Mouse (Mus musculus): Measurements from ENCODE around the gene Vamp8.

The Vamp8 gene

DNA sequence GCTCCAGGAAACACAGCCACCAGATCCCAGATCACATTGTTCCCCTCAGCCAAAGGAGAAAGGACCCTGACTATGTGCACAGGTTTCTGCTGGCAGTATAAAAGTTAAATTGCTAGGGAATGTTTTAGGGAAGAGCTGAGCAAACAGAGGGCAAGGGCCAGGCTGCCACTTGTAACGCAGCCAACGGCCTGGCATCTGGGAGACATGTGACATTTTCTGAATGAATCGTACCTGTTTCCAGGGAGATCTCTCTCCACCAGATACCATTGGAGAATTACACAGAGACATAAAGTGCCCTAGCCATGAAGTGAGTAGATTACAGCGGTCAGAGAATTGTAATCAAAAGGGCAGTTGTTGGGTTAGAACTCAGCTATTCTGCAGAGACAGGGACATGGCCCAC lies 17.3 kb downstream of the Vamp8 start:
- no peak for DNase-seq (ENCODE audit: low spot score)

DNA sequence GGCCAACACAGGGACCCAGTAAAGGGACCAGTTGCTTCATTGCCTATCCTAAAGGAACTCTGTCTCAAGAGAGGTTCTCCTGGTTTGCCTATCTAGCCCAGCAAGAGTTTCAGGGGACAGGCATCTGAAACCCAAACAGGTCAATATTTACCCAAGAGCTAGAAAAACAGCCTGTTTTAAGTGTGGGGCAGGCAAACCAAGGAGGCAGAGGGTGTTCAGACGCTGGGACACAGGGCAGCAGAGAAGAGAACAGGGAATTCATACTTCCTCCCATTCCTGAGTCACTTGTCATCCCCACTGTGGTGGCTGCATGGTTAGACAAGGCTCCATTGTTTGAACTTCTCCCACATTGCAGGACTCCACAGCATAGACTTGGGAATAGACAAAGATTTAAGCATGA lies 18.9 kb downstream of the Vamp8 start:
- DNase-seq (ENCODE audit: low spot score): no peak

DNA sequence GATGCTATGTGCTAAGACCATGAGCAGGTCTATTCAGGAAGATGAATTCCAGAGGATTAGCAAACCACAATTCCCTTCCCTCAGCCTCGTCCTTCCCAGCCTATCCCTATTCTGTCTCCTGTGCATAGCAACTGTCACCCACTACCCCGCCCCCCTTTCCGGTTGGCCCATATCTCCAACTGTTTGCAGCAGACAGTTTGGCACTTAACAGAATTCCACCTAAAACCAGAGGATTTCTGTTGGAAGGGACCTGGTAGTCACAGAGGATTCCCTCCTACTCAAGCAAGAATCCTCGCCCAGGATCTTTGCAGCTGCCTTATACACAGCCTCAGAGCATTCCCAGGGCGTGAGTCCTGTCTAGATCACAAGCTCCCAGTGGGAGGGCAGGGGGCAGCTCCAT lies 19.4 kb downstream of the Vamp8 start:
- DNase-seq (ENCODE audit: low spot score): no peak

DNA sequence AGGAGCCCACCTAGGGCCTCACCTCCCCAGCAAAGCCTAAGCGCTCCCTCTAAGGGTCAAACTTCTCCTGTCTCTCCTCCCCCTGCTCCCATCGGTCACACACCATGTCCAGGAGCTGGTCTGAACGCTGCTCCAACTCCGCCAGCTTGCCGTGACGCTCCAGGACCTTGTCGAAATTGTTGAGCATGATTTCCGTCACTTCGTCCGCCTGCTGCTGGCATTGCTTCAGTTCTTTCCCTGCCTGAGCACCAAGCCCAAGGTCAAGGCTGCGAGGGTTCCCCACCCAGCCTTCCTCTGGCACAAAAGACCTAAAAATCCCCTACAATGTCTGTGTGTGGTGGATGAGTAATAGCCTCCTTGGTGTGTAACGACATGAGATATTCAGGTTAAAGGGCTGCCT lies 20.4 kb downstream of the Vamp8 start:
- no peak for DNase-seq (ENCODE audit: low spot score)

DNA sequence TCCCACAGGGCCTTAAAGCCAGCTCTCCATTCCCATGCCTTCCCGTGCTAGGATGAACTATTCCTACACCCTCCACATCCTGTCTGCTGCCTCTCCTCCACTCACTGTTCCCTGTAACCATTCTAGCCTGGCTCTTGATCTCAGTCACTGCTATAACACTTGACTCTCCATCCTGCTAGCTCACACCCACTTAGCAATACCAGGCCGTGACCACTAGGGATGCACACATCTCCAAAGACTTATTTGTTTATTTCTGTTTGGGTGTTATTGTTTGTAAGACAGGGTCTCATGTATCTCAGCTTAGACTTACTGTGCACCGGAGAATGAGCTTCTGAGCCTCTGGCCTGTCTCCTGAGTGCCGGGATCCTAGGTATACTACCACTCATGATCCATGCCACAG lies 20.9 kb downstream of the Vamp8 start:
- no peak for DNase-seq (ENCODE audit: low spot score)

DNA sequence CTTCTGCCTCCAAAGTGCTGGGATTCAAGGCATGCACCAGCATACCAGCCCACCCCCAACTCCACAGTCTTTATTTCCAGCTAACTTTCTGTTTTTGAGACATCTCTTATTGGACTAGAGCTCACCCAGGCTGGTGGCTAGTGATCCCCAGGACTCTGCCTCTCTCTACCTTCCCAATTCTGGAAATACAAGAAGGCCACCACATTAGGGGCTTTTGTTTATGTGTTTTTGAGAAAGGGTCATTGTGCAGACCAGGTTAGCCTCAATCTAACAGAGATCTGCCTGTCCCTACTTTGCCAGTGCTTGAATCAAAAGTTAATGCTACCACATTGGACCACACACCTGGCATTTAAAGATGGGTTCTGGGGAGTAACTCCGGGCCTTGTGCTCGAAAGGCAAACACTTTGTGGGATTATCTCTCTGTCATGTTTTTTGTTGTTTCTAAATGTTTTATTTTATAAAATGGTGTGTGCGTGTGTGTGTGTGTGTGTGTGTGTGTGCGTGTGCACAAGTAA lies 23.0 kb downstream of the Vamp8 start:
- DNase-seq (ENCODE audit: low spot score): no peak

DNA sequence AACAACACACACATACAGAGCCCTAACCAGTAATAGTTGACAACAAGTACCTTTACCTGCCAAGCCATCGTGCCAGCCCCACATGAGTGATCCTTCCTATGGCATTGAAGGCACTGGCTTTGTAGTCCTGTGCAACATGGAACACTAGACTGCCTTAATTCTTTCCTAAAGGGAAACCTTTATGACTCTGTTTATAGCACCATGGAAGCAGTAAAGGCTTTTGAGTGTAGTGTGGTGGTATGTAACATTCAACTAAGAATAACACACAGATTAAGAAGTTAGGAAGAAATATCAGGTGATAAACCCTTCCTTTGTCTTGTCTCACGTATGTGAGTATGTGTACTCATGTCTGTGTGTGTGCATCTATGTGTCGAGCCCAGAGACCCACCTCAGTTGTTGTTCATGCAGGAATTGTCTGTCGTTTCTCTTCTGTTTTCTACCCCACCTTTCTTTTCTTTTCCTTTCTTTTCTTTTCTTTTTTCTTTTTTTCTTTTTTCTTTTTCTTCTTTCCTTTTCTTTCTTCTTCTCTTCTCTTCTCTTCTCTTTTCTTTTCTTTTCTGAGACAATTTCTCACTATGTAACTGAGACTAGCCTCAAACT lies 23.6 kb downstream of the Vamp8 start, which contains the start of gene Rnf181:
Gene Rnf181, minus strand, starts transcription at position 113 of the 600 bp plus-strand sequence.
- no peak for DNase-seq (ENCODE audit: low spot score)

DNA sequence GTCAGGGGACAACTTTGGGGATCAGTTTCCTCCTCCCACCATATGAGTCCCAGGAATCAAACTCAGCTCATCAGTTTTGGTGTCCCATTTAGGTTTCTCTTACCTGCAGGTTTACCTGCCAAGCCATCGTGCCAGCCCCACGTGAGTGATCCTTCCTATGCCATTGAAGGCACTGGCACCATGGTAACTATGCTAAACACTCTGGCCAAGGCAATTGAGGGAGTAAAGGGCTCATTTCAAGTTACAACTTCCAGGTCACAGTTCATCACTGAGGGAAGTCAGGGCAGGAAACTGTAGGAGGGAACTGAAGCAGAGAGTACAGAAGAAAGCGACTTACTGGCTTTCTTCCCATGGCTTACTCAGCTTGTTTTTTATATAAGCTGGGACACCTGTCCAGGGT lies 24.2 kb downstream of the Vamp8 start:
- DNase-seq (ENCODE audit: low spot score): no peak

DNA sequence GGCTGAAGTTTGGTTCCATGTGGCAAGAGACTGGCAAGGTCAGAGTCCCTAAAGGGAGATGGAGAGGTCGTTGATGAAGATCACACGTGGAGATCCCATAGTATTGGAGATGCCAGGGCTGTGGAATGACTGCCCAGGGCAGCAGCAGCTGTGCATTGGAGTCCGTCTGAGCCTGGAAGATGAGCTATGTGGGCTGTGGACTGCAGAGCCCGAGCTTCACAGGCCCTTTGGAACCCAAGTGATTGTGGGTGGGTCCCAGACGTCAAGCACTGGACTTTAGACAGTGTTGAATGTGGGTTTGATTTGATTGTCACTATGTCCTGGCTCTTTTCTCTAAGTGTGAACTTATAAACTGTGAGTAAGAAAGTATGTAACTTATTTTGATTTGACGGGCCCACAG lies 25.5 kb downstream of the Vamp8 start:
- no peak for DNase-seq (ENCODE audit: low spot score)

DNA sequence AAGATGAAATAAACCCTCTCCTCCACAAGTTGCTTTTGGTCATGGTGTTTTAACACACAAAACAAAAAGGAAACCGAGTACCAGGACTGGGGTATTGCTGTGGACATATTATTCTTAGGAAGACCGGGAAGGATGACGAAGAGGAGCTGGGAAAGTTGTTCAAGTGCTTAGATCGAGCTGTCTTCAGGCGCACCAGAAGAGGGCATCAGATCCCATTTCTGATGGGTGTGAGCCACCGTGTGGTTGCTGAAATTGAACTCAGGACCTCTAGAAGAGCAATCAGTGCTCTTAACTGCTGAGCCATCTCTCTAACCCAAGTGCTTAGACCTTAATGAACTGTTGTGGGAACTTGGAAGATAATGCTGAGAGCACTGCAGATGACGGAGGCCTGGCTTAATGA lies 26.5 kb downstream of the Vamp8 start:
- no peak for DNase-seq (ENCODE audit: low spot score)

DNA sequence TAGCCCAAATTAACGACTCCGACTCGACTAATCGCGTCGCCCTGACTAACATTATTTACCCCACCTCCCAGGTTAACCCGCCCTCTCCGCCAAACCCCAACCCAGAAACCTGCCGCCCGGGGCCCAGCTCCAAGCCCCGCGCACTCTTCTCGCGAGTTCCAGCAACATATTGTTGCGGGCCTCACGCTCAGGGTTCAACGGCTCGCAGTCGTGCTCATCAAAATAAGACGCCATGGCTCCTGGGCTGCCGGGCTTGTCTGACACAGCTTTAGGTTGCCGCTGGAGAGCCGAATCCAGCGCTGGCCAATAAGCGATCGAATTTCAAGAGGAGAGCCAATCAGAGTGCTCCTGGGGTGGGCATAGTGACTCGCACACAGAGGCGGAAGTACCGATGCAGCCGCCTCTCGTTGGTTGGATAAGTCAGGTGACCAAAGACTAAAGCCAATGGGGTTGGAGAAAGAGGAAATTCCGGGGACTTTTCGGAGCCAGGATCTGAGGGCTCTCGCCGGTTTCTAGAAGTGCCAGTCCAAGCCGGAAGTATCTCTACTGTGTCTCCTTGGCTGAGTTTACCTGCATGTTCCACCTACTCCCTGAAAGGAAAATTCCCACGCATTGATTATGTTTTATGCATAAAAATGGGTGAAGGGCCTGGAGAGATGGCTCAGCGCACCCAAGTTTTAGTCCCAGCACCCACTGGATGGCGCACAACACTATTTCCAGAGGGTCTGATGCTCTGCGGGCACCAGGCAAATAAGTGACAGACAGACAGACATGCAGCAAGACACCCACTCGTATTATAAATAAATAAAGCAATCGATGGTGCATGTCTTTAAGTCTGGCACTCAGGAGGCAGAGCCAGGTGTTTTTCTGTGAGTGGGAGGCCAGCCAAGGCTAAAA lies 28.1 kb downstream of the Vamp8 start:
- peak; percentile 98 for DNase-seq (ENCODE audit: low spot score)

DNA sequence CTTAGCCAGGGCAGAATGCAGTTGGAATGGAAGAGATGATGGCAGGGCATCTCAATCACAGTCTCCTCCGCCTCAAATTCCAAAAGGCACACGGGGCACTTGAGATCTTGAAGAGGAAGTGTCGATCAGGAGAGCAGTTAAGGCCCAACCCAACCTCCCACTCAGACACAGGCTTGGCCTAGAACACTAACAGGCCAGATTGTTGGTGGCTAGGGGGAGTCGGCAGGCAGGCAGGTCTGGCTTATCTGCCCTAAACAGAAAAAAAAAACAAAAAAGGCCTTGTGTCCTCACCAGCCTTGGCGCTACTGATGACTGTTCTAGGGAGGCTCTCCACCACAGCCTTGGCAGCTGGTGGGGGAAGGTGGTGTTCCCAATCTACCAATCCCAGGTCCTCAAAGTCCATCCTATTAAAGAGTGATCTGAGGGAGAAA lies 29.4 kb downstream of the Vamp8 start:
- no peak for DNase-seq (ENCODE audit: low spot score)

DNA sequence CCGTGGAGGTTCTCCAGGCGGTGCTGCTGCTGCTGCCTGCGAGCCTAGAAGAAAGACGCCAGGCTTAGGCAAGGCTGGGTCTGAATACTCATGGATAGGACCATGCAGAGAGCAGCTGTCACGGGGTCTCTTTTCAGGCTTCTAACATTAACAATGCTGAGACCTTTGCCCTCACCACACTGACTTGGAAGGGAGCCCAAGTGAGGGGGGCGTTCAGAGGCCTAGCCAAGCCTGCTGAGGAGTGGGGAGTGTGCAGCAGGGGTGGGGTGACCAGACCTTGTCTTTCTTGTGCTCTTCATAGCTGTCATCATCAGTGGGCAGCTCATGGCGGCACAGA lies 29.9 kb downstream of the Vamp8 start:
- no peak for DNase-seq (ENCODE audit: low spot score)

DNA sequence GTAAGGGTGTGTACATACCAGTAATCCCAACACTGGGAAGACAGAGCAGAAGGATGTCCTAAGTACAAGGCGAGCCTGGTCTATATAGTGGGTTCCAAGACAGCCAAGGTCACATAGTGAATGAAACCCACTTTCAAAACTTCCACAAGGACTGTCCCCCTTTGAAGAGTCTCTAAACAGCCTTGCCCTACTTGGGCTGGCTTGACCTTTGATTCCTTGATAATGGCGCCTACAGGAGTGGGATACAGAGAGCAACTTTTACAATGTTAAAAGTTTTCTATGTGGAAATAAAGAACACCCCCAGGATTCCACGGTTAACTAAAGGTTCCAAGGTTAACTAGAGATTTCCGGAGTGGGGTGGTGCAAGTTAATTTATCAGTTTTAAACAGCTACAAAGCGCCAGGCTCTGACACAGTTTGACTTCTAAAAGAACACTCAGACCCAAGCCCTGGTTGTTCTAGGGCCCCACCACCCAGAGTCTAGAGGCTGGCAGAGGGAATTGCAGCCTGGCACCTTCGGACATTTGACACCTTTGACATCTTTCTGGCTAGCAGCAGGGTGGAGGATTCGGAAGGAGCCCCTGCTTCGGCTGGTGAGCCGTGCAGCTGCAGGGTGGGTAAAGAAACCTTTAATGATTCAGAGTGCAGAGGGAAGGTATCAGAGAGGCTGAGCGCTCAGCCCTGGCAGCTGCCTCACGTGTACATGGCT lies 30.5 kb downstream of the Vamp8 start:
- no peak for DNase-seq (ENCODE audit: low spot score)

DNA sequence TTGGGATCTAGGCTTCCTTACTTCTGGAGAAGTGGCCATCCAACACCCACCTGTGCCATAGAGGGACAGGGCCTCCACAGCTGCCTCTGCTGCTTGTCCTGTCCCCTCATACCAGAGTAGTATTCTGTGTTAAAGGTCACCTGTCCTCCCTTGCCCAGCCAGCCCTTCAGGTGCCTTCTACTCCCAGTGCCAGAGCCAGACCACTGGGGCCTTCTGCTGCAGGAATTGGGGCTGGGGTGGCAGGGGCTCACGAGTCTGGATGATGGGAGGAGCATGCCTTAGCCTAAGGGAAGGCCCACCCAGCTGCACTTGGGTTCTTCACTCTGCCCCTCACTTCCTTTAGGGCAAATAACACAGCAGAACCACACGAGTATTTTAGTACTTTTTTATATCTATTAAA lies 31.2 kb downstream of the Vamp8 start:
- DNase-seq (ENCODE audit: low spot score): no peak

DNA sequence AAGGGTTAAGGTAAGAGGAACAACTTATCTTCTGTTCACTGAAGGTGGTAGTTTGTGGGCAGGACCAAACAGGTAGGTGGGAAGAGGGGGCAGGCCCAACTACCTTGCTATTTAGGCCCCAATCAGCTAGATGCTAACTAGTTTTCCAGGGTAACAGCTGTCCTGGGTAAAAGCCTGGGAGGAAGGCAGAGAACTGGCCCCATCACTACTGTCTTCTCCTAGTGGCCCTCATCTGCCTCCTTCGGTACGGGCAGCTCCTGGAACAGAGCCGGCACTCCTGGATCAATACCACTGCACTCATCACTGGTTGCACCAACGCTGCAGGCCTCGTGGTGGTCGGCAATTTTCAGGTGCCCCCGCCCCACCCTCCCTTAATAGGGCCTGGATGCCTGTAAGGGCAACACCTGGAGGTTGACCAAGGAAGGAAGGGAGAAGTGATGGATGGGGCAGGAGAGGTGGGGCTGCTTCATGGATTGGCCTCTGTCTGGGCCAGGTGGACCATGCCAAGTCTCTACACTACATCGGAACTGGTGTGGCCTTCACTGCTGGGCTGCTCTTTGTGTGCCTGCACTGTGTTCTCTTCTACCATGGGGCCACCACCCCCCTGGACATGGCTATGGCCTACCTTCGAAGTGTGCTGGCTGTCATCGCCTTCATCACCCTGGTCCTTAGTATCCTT lies 32.3 kb downstream of the Vamp8 start:
- no peak for DNase-seq (ENCODE audit: low spot score)

DNA sequence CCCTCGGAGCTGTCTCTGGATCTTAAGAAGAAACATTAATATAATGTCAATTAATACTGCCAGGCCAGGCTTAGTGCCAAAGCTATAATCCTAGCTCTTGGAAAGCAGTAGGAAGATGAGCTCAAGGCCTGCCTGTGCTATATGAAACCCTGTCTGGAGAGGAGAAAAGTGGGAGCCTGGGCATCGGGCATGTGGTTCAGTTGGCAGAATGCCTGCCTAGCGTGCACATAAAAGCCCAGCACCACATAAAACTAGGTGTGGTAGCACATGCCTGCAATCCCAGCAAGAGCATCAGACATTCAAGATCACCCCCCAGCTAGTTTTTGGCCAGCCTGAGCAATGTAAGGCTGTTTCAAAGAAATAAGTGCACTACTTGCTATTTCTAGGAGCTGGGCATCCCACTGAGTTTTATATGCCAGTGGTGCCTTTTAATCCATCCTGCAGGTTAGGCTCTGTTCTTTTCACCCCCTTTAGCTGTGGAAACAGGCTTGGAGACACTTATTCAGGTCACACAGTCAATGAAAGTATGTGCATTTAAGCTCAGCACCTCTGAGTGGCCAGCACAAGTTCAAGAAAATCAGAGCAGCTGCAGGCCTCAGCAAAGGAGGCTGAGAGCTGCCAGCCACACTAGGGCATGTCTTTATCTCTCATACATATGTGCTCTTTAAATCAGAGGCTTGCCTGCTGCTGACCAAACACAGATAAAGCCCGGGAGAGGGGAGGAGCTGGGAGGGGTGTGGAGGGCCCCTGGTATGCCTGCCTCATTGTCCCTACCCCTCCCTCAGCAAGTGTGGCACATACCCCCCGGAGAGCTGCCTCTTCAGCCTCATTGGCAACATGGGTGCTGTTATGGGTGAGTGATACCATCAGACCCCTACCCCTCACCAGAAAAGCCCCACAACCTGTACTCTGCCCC lies 33.1 kb downstream of the Vamp8 start:
- DNase-seq (ENCODE audit: low spot score): no peak

DNA sequence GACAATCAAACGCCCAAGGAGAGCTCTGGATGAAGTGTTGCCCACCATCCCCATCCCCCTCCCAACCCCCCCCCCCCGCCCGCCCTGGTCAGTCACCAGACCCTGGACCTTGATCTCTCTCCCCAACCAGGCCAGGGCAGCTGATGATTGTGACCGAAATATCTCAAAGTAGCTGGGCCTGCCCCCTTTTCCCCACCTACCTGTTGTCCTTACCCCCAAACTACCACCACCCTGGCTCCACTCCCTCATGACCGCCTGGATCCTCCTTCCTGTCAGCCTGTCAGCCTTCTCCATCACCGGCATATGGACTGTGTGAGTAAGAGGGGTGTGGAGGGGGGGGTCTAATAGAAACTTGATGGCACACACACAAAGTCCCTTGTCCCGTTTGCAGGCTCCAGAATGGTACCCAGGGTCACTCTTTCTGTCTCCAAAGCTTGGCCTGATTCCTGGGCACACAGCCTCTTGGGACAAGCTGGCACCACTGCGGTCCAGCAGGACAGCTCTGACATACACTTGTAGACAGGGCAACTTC lies 34.4 kb downstream of the Vamp8 start:
- DNase-seq (ENCODE audit: low spot score): no peak

DNA sequence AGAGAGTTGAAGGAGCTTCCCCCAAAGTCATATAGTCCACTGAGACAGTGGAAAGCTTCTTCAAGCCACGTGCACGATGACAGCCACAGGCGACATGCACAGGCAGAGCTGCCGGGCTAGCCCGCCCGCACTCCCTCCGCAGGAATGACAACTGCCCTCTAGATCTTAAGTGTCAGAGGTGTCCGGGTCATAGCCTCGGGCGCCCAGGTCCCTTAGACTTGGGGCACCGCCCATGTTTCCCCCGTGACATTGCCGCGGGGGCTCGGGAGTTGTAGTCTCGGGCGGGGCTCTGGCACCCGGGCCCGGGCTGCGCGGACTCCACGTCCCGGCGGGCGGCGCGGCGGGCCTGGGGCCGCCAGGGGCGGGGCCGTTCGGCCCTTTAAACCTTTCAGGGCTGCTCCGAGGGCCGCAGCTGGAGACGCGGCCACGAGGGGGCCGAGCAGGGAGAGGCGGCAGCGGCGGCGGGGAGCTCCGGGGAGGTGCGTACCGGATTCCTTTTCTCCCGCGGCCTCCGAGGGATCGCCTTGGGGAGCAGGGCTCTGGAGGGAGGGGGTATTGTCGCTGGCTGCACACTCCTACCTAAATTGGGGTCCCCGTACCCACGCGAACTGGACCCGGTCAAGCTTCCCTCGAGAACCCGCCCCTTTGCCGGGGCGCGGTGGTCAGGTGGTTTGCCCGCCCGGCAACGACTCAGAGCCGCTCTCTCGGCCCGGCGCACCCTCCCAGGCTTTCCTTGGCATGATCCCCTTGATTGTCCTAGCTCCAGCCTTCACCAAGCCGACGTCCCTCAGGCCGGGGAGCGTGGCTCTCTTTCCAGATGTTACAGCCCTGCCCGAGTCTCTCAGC lies 35.2 kb downstream of the Vamp8 start, which contains the start of gene Tmem150a:
Gene Tmem150a, plus strand, starts transcription at position 382 of the 846 bp plus-strand sequence.
- no peak for DNase-seq (ENCODE audit: low spot score)

DNA sequence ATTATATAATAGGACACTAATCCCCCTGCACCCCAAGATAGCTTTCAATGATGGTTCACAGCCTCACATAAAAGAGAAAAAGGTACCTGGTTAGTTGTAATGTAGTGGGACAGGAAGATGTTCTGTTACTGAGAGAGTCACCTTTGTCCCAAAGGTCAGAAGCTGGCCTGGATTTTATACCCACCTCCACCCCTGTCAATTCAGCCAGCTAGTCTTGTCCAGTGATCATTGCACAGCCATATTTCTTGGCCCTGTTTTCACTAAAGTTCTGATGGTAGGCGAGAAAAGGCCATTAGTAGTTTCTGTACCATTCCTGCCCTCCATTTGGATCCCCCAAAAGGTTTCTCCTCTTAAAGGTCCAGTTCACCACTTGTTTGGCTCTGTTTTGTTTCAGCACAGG lies 36.5 kb downstream of the Vamp8 start:
- DNase-seq (ENCODE audit: low spot score): no peak
